Mouse (Mus musculus) erythroblast, embryonic 14.5 days (primary cell): ENCODE results near the gene Atoh8.

Experiments
- GATA1 ChIP-seq: IDR thresholded peaks from 2 replicates; pipeline ENCODE4 v1.6.1; 2012; ENCODE audit warnings: low read length, inconsistent platforms, mixed read lengths
- TAL1 ChIP-seq: IDR thresholded peaks from 3 replicates; pipeline ENCODE4 v1.6.1; 2012; ENCODE audit warnings: low read length, inconsistent platforms, mixed read lengths

GRCm38 (mm10) chr6:72261683-72262320 lies 26.4 kb upstream of the Atoh8 start:
- TF ChIP-seq GATA1: no peak
- TF ChIP-seq TAL1: no peak
